Mouse (Mus musculus) limb, embryonic 14.5 days (tissue): ENCODE results near the gene Atp8b3. TPM values are rescaled to one million over a fixed set of nuclear protein-coding genes. Genes with fewer than 3 reads are reported as not detected.

ENCODE experiments used
- ATAC-seq: fragments of 200-750 bp; cut with Nextera tagmentation; 2 replicates; pipeline ENCODE4 v1.8.0; 2017; ENCODE audit warnings: low read depth, moderate number of reproducible peaks, moderate TSS enrichment; ENCODE audit not compliant: low FRiP score
- DNase-seq: peaks from one replicate; pipeline ENCODE4 v3.0.0-alpha.2; 2015; ENCODE audit warnings: low spot score
- H3K27ac ChIP-seq: fragments of 300-500 bp; sonication (generic); replicated peaks from 2 replicates; pipeline ENCODE4 v1.5.1; 2014; ENCODE audit warnings: low read depth, mild to moderate bottlenecking, low read length, moderate library complexity, mixed read lengths
- H3K27me3 ChIP-seq: fragments of 300-500 bp; sonication (generic); 2 replicates; pipeline ENCODE4 v1.6.1; 2014; ENCODE audit warnings: low read length, mixed read lengths; ENCODE audit not compliant: control insufficient read depth, insufficient read depth
- H3K36me3 ChIP-seq: fragments of 300-500 bp; sonication (generic); 2 replicates; pipeline ENCODE4 v1.6.1; 2014; ENCODE audit warnings: mild to moderate bottlenecking, low read length, moderate library complexity, mixed read lengths; ENCODE audit not compliant: control insufficient read depth, insufficient read depth
- H3K4me1 ChIP-seq: fragments of 300-500 bp; sonication (generic); 2 replicates; pipeline ENCODE4 v1.6.1; 2014; ENCODE audit warnings: antibody characterized with exemption, low read length, mixed read lengths; ENCODE audit not compliant: control insufficient read depth, insufficient read depth
- H3K4me2 ChIP-seq: fragments of 300-500 bp; sonication (generic); replicated peaks from 2 replicates; pipeline ENCODE4 v1.6.1; 2014; ENCODE audit warnings: low read depth, mild to moderate bottlenecking, low read length, moderate library complexity; ENCODE audit not compliant: severe bottlenecking
- H3K4me3 ChIP-seq: fragments of 300-500 bp; sonication (generic); replicated peaks from 2 replicates; pipeline ENCODE4 v1.5.1; 2014; ENCODE audit warnings: low read length
- H3K9ac ChIP-seq: fragments of 300-500 bp; sonication (generic); 2 replicates; pipeline ENCODE4 v1.6.1; 2014; ENCODE audit warnings: mild to moderate bottlenecking, low read depth, low read length, moderate library complexity; ENCODE audit not compliant: severe bottlenecking
- H3K9me3 ChIP-seq: fragments of 300-500 bp; sonication (generic); 2 replicates; pipeline ENCODE4 v1.6.1; 2016; ENCODE audit warnings: low read length; ENCODE audit not compliant: control insufficient read depth
- POLR2A ChIP-seq: fragments of 200-500 bp; IDR thresholded peaks from 2 replicates; pipeline ENCODE4 v1.8.0; 2012; ENCODE audit warnings: inconsistent platforms, mild to moderate bottlenecking, moderate library complexity, borderline replicate concordance; ENCODE audit not compliant: insufficient read depth, insufficient read length; ENCODE audit errors: extremely low read depth
- WGBS: fragments of 180-500 bp; shearing (Covaris S2); extraction: QIAGEN DNeasy Blood & Tissue Kit; methylation state at CpG from one replicate; pipeline ENCODE4 v1.1.7; 2014; 5-methylcytosine and 5-hydroxymethylcytosine counted together
- polyA plus RNA-seq, 2 experiments: library from polyadenylated mRNA; depleted of rRNA in 1 of 2; stranded (reverse) in 1 of 2; unstranded in 1 of 2; fragments of >200 nt; fragmentation: Nextera tagmentation in 1 of 2; extraction: Ambion mirVana in 1 of 2; gene quantifications; 2 replicates each; pipeline versions ENCODE4 v1.2.1 to v1.2.3; 2012 to 2014

The Atp8b3 gene
- polyA plus RNA-seq, 2 experiments: 0.14 to 0.30 TPM

- DNase-seq: no peak
- ATAC-seq: no peak
- Histone ChIP-seq H3K4me3 (no peak overlapping the region), H3K9ac (no peak overlapping the region), H3K4me2 (no peak overlapping the region), H3K36me3 (peaks cover 41% of the 10 kb centered on the region), H3K27ac (0 out of 2 replicates have a peak overlapping the region, but pooled peaks have one; percentile 7), H3K4me1 (peaks cover 13% of the 10 kb centered on the region), H3K9me3 (no peaks in the 10 kb centered on the region), H3K27me3 (no peaks in the 10 kb centered on the region)
- 81% methylated on average over 12 of the region's 12 CpGs for WGBS
- TF ChIP-seq POLR2A: no peak
Measured at GRCm38 (mm10) chr10:80584642-80585552, 46.0 kb upstream of the Atp8b3 start.

GRCm38 (mm10) chr10:80584045-80584488 lies 45.1 kb upstream of the Atp8b3 start:
- ATAC-seq (no peak), DNase-seq (no peak)
- 65% methylated on average over 12 of the region's 12 CpGs for WGBS
- Histone ChIP-seq H3K9ac (no peak overlapping the region), H3K27ac (no peak overlapping the region), H3K36me3 (peaks cover 41% of the 10 kb centered on the region), H3K4me2 (no peak overlapping the region), H3K4me1 (peaks cover 11% of the 10 kb centered on the region), H3K4me3 (no peak overlapping the region), H3K27me3 (no peaks in the 10 kb centered on the region), H3K9me3 (no peaks in the 10 kb centered on the region)
- TF ChIP-seq POLR2A: no peak

DNA sequence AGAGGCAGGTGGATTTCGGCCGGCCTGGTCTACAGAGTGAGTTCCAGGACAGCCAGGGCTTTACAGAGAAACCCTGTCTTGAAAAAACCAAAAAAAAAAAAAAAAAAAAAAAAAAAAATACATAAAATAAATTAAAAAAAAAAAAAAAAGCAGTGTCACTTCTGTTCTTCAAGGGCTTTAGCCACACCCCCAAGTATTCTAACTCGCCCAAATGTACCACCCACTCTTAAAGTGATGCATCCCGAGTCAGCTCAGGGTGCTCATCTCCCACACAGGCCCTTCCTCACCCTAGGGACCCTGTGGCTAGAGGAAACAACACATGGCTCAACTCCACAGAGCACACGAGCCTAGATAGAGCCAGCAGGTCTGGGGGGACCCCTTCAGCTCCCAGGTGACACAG lies 44.1 kb upstream of the Atp8b3 start:
- peaks cover 10% of the 10 kb centered on the region; the same call in 1 of the 2 replicates for H3K4me1 ChIP-seq
- no peak overlapping the region for H3K4me3 ChIP-seq
- DNase-seq: no peak
- H3K36me3 ChIP-seq: peaks cover 41% of the 10 kb centered on the region
- H3K4me2 ChIP-seq: no peak overlapping the region
- no peaks in the 10 kb centered on the region for H3K9me3 ChIP-seq
- ATAC-seq: no peak
- no peak overlapping the region for H3K27ac ChIP-seq
- WGBS: 87% methylated on average over 5 of the region's 5 CpGs
- H3K9ac ChIP-seq: no peak overlapping the region
- no peaks in the 10 kb centered on the region for H3K27me3 ChIP-seq
- TF ChIP-seq POLR2A: no peak

DNA sequence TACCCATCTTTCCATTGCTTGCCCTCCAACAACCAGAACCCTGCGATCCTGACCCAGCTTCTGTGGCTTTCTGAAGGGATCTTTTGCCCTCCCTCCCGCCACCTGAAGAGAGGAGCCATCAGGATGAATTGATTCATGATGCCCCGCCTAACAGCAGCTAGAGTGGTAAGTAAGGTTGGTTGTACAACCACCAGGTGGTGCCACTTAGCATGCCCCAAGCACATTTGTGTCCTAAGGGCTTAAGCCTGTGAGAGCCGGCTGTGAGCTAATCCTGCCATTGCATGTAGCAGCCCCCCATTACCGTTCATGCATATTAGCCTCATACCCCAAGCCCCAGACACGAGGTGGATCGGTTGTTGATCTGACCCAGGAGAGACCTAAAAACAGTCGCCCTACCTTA lies 40.0 kb upstream of the Atp8b3 start:
- H3K4me3 ChIP-seq: peak overlapping the region; percentile 86
- no peaks in the 10 kb centered on the region for H3K9me3 ChIP-seq
- peak overlapping the region; percentile 91 for H3K4me2 ChIP-seq
- WGBS: 15% methylated on average over 8 of the region's 8 CpGs
- H3K27ac ChIP-seq: peak overlapping the region; percentile 90
- H3K36me3 ChIP-seq: peaks cover 17% of the 10 kb centered on the region
- H3K9ac ChIP-seq: no peak overlapping the region
- TF ChIP-seq POLR2A: no peak
- H3K27me3 ChIP-seq: no peaks in the 10 kb centered on the region
- no peak for ATAC-seq
- DNase-seq: peak; percentile 66
- H3K4me1 ChIP-seq: peaks cover 29% of the 10 kb centered on the region

- peaks cover 31% of the 10 kb centered on the region for H3K4me1 ChIP-seq
- WGBS: 2% methylated on average over 29 of the region's 29 CpGs
- peak overlapping the region; percentile 91 for H3K4me2 ChIP-seq
- H3K9ac ChIP-seq: peak overlapping the region; percentile 34
- TF ChIP-seq POLR2A: 0 out of 2 replicates have a peak, but pooled peaks have one; percentile 25
- H3K36me3 ChIP-seq: peaks cover 11% of the 10 kb centered on the region
- peak; percentile 75 for DNase-seq
- H3K9me3 ChIP-seq: no peaks in the 10 kb centered on the region
- peak overlapping the region; percentile 90 for H3K27ac ChIP-seq
- peak overlapping the region; percentile 86 for H3K4me3 ChIP-seq
- H3K27me3 ChIP-seq: no peaks in the 10 kb centered on the region
- ATAC-seq: peak; percentile 35; the same call in 1 of the 2 replicates
Measured at GRCm38 (mm10) chr10:80578131-80578750, 39.3 kb upstream of the Atp8b3 start.
